Mouse (Mus musculus) heart, adult 10 weeks (tissue): ENCODE results near the gene Zbtb3. TPM values are rescaled to one million over a fixed set of nuclear protein-coding genes. Genes with fewer than 3 reads are reported as not detected.

Source experiments
- polyA plus RNA-seq: library from polyadenylated mRNA; stranded (reverse); fragments of 350-450 nt; fragmentation: Illumina TruSeq; extraction: RNeasy Lipid Tissue Mini Kit (QIAGEN cat#74804); gene quantifications from one replicate; pipeline ENCODE4 v1.2.3, GENCODE M21; 2014; ENCODE audit warnings: low read depth, low replicate concordance

The Zbtb3 gene
- polyA plus RNA-seq, 1 experiment from 2014 or later, result 1.9 TPM

Other genes with a start within 250 kb of the Zbtb3 start
- 0.65 TPM for gene Slc22a8, start 211.3 kb upstream of the Zbtb3 start, polyA plus RNA-seq
- gene Slc22a6, start 184.5 kb upstream of the Zbtb3 start, polyA plus RNA-seq, result not detected
- not detected for gene Chrm1, start 138.8 kb upstream of the Zbtb3 start, polyA plus RNA-seq
- 53.3 TPM for gene Slc3a2, start 79.2 kb upstream of the Zbtb3 start, polyA plus RNA-seq
- 21.9 TPM for gene Wdr74, start 66.7 kb upstream of the Zbtb3 start, polyA plus RNA-seq
- gene 1700092M07Rik, start 61.8 kb upstream of the Zbtb3 start, polyA plus RNA-seq, result not detected
- 51.6 TPM for gene Stx5a, start 61.1 kb upstream of the Zbtb3 start, polyA plus RNA-seq
- gene Nxf1, start 45.5 kb upstream of the Zbtb3 start, polyA plus RNA-seq, result 80.9 TPM
- gene Tmem223, start 31.6 kb upstream of the Zbtb3 start, polyA plus RNA-seq, result 132 TPM
- gene Tmem179b, start 28.1 kb upstream of the Zbtb3 start, polyA plus RNA-seq, result 18.0 TPM
- 4.8 TPM for gene Taf6l, start 16.1 kb upstream of the Zbtb3 start, polyA plus RNA-seq
- gene Polr2g, start 4.0 kb upstream of the Zbtb3 start, polyA plus RNA-seq, result 84.7 TPM
- gene Ttc9c, start 16.8 kb downstream of the Zbtb3 start, polyA plus RNA-seq, result 19.7 TPM
- 53.1 TPM for gene Hnrnpul2, start 17.5 kb downstream of the Zbtb3 start, polyA plus RNA-seq
- gene AC129217.1, start 27.2 kb downstream of the Zbtb3 start, polyA plus RNA-seq, result not detected
- gene Bscl2, start 34.9 kb downstream of the Zbtb3 start, polyA plus RNA-seq, result 28.4 TPM
- not detected for gene Gng3, start 36.6 kb downstream of the Zbtb3 start, polyA plus RNA-seq
- gene Lrrn4cl, start 48.2 kb downstream of the Zbtb3 start, polyA plus RNA-seq, result 3.0 TPM
- 129 TPM for gene Ubxn1, start 68.9 kb downstream of the Zbtb3 start, polyA plus RNA-seq
- gene Uqcc3, start 78.4 kb downstream of the Zbtb3 start, polyA plus RNA-seq, result 58.9 TPM
- gene Lbhd1, start 81.2 kb downstream of the Zbtb3 start, polyA plus RNA-seq, result 0.76 TPM
- gene Gm49403, start 81.4 kb downstream of the Zbtb3 start, polyA plus RNA-seq, result not detected
- gene 1810009A15Rik, start 86.3 kb downstream of the Zbtb3 start, polyA plus RNA-seq, result 33.7 TPM
- gene Gm49416, start 86.4 kb downstream of the Zbtb3 start, polyA plus RNA-seq, result not detected
- gene Ints5, start 90.5 kb downstream of the Zbtb3 start, polyA plus RNA-seq, result 8.8 TPM
- 55.4 TPM for gene Ganab, start 95.5 kb downstream of the Zbtb3 start, polyA plus RNA-seq
- 39.6 TPM for gene B3gat3, start 117.8 kb downstream of the Zbtb3 start, polyA plus RNA-seq
- 19.5 TPM for gene Rom1, start 126.8 kb downstream of the Zbtb3 start, polyA plus RNA-seq
- gene Eml3, start 127.0 kb downstream of the Zbtb3 start, polyA plus RNA-seq, result 11.8 TPM
- gene Mta2, start 139.3 kb downstream of the Zbtb3 start, polyA plus RNA-seq, result 34.6 TPM
- 9.8 TPM for gene Tut1, start 151.3 kb downstream of the Zbtb3 start, polyA plus RNA-seq
- 285 TPM for gene Eef1g, start 164.5 kb downstream of the Zbtb3 start, polyA plus RNA-seq
- 84.3 TPM for gene Ahnak, start 186.7 kb downstream of the Zbtb3 start, polyA plus RNA-seq